Mouse (Mus musculus) liver, adult 2 months (tissue): Measurements from ENCODE around the gene Ier5l.

Source experiments
- CTCF ChIP-seq: fragments of 200-500 bp; IDR thresholded peaks from 2 replicates; pipeline ENCODE4 v1.5.1; 2011; ENCODE audit warnings: low read depth, low read length, control low read depth
- POLR2A ChIP-seq: fragments of 200-500 bp; IDR thresholded peaks from 2 replicates; pipeline ENCODE4 v1.6.1; 2011; ENCODE audit warnings: low read length, control low read depth; ENCODE audit not compliant: insufficient read depth; ENCODE audit errors: extremely low read depth

GRCm38 (mm10) chr2:30437791-30438190 lies 36.2 kb downstream of the Ier5l start:
- TF ChIP-seq POLR2A (no peak), CTCF (no peak)
